Mouse (Mus musculus): Measurements from ENCODE around the gene Carhsp1. TPM values are rescaled to one million over a fixed set of nuclear protein-coding genes. Genes with fewer than 3 reads are reported as not detected.

The Carhsp1 gene
- polyA plus RNA-seq, 1 experiment = 43.5 TPM

DNA sequence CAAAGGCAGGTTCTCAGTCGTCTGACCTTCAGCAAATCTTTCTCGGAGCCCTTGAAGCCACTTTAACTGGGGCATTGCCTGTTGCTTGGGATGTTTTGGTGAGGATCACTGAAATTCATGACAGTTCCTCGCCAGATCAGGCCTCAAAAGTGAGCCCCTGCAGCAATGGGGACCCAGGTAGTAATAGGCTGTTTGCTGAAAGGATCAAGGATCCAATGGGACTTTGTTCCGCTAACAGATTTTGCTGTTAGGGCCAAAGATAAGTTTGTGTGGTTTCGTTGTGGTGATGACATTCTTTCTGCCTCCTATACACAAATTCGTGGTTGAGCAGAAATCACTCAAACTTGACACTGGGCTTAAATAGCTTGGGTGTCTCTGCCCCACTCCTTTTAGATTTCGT is 33.8 kb downstream of the Carhsp1 start:
- DNase-seq (ENCODE audit: low spot score) = no peak

DNA sequence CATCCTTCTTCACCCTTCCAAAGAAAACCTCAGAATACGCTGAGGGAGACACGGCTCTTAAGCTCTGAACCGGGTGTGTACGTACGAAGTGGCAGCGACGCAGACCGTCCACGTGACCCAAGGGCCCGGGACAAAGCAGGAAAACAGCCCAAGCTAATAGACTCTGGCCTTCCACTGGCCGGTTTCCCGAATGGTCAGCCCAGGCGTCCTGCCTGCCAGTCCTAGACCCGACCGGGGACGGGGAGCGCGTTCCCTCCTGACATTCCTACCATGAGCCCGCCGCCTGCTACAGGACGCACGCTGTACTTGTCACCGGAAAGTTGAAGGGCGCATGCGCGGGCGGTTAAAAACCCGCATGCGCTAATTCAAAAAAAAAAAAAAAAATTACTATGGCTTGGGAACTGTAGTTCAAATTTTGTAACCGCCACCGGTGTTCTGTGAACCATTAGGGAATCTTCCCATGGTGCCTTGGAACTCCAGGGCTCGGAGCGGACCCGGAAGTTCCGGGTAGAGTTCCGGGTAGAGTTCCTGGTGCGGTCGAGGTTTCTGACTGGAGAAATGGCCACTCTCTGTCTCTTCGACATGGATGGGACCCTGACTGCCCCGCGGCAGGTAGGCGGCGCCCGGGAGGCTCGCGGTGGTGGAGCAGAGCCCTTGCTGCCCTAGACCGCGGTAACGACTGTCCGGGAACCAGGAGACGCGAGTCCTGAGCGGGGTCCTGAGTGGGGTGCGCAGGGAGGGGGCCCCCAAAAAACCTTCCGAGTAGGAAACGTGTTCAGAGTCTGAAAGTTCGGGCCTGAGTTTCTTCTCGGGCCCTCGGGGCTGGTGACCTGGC is 34.5 kb downstream of the Carhsp1 start, which contains the start of the genes Pmm2 and Tmem186:
Gene Pmm2 (plus strand): TSS at position 458 of the 835 bp plus-strand sequence.
Gene Tmem186 (minus strand): TSS at position 496 of the 835 bp plus-strand sequence.
- peak; percentile 74 for DNase-seq (ENCODE audit: low spot score)

DNA sequence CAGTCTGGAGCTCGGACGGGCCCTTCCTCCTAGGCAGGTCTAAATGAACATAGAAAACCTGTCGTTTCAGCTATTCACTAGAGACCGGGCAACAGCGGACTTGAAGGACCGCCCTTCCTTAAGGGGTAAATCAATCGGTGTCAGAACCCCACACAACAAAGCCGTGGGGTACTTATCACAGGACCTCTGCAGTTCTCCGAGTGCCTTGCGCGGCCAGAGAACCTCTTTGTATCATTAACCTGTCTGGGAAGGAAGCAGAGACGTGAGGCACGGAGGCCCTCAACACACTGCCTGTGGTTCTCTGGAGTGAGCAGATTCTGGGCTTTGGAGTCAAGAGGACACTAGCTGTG is 35.1 kb downstream of the Carhsp1 start:
- no peak for DNase-seq (ENCODE audit: low spot score)

DNA sequence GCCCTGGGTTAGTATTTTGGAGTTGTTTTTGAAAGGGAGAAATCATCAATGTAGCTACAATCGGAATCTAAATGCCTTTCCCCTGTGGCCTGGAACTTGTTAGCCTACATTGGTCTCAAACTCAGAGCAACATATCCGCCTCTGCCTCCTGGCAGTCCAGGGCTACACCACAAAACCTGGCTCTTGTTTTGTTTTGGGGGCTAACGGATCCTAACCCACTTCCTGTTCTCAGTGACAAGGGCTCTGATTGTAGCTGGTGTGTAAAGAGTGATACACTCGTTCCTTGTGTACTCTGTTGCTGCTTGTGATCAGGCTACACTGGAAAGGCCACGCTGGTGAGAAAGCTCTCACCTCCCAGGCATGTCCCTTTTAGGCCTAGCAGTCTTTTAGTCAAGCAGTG is 40.5 kb downstream of the Carhsp1 start:
- DNase-seq (ENCODE audit: low spot score) = no peak

DNA sequence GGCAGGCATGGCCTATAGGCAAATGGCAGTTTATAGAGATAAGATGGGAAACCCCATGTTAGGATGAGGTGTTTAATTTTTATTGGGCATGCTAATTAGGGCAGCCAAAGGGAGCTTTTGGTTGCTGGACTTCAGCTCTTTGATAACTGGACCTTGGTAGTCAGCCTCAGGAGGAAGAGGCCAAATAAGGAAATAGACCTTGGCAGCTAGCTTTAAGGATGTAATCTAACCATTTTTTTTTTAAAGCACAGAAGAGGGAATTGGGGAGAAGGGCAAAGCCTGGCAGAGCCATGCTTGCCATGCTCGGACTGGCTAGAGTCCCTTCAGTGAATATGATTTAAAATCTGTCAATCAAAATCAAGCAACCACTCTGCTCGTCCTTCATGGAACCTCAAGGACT is 41.5 kb downstream of the Carhsp1 start:
- no peak for DNase-seq (ENCODE audit: low spot score)

DNA sequence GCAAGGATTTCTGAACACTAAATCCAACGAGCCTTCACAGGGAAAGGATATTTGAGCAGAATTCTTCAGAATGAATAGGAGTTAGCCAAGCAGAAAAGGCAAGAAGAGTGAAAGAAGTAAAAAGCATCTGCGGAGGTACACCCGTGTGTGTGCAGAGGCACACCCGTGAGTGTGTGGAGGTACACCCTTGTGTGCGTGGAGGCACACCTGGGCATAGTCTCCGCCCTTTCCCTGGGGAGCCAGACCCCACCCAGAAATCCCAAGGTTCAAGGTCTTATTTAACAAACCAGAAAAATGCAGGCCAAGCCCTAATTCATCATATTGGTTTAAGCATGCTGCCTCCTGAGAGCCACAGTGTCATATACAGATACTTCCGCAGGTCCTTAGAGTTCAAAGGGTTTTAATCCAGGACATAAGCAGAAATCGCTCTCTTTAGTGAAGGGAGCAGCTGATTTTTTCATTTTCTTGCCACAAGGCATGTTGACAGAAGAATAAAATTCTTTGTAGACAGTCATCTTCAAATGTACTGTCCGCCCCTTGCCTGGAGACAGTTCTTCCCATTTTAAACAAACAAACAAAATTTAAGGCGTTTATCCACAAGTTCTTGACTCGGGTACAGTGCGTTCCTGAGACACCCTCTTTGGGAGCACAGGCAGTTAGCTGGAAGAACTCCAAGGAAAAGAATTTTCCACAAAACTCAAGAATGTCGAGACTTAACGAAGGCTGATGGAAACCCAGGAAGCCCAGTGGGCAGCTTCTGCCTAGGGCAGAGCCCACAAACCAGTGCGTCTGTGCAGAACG is 51.4 kb downstream of the Carhsp1 start:
- DNase-seq (ENCODE audit: low spot score) = no peak

GRCm38 (mm10) chr16:8619659-8620314 is 52.2 kb downstream of the Carhsp1 start:
- DNase-seq (ENCODE audit: low spot score) = no peak

- DNase-seq (ENCODE audit: low spot score) = no peak
These were observed 58.5 kb downstream of the Carhsp1 start for GRCm38 (mm10) chr16:8613447-8613846.

DNA sequence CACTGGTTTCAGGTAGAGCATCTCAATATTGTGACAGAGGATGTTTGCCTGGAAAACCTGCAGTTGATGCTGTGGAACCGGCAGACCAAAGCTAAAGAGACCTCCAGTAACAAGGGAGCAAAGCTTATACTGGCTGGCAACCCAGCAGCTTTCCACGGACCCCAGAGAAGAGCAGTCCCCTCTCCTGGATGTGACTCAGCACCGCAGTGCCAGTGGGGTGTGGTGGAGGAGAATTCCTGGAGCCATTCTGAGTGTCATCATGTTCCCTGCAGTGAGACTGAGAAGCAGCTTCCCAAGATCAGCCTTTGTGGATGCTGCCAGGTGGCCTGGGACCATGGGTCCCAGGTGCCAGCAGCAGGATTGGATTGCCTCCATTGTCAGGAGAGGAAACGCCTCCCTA is 58.9 kb downstream of the Carhsp1 start:
- no peak for DNase-seq (ENCODE audit: low spot score)

- no peak for DNase-seq (ENCODE audit: low spot score)
These were observed 59.5 kb downstream of the Carhsp1 start for GRCm38 (mm10) chr16:8612214-8613005.

GRCm38 (mm10) chr16:8610397-8610796 is 61.6 kb downstream of the Carhsp1 start:
- DNase-seq (ENCODE audit: low spot score) = no peak

Other genes starting within 250 kb of the Carhsp1 start
- gene Tmem114, start 247.0 kb downstream of the Carhsp1 start, polyA plus RNA-seq (2012; rRNA removed) = 0.04 TPM in 1 of 2 replicates, not detected in the other
- 26.1 and 28.4 TPM in 2 replicates for gene Mettl22, start 201.4 kb downstream of the Carhsp1 start, polyA plus RNA-seq (2012; rRNA removed)
- 11.7 and 16.7 TPM in 2 replicates for gene Abat, start 158.7 kb downstream of the Carhsp1 start, polyA plus RNA-seq (2012; rRNA removed)
- gene Pmm2, start 34.5 kb downstream of the Carhsp1 start, polyA plus RNA-seq (2012; rRNA removed) = 51.1 and 52.1 TPM in 2 replicates
- gene Tmem186, start 34.4 kb downstream of the Carhsp1 start, polyA plus RNA-seq (2012; rRNA removed) = 12.3 and 13.7 TPM in 2 replicates
- gene Gm5767, start 8.6 kb upstream of the Carhsp1 start, polyA plus RNA-seq (2012; rRNA removed) = not detected in 2 replicates
- 61.8 and 67.7 TPM in 2 replicates for gene Usp7, start 120.2 kb upstream of the Carhsp1 start, polyA plus RNA-seq (2012; rRNA removed)
- gene 1810013L24Rik, start 157.9 kb upstream of the Carhsp1 start, polyA plus RNA-seq (2012; rRNA removed) = 38.5 and 48.2 TPM in 2 replicates